Mouse (Mus musculus): Measurements from ENCODE around the gene Kdm8. TPM values are rescaled to one million over a fixed set of nuclear protein-coding genes. Genes with fewer than 3 reads are reported as not detected.
"Not testable (repeated sequence)": the region's sequence is repeated elsewhere in the genome, so short reads cannot be mapped to it uniquely, and the experiment has no call there.

Gene Kdm8
- polyA plus RNA-seq, 1 experiment from 2014 or later = 5.2 TPM

DNA sequence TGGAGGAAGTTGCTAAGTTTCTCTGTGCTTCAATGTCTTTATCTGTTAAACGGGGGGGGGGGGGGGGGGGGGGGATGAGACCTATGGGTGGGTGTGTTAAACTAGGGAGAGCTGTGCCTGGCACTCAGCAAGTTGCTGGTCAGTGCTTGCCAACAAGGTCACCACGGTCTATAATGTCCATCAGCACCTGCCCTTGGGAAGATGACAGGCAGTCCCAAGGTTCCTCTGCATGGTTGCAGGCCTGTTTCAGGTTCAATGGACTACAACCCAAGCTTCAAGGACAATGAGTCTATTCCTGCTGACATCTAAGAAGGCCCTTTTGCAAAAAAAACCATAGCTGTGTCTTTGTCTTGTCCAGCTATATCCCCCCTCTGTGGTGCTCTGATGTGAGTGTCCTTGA is 22.6 kb upstream of the Kdm8 start:
- Histone ChIP-seq H3K27ac (ENCODE audit: low read depth, low read length) (no peak overlapping the region), H3K4me2 (ENCODE audit: low read length) (no peak overlapping the region), H3K4me1 (ENCODE audit: control insufficient read depth, insufficient read depth, low read depth, low read length) (no peaks in the 10 kb centered on the region), H3K9me3 (ENCODE audit: control insufficient read depth, low read length) (no peaks in the 10 kb centered on the region), H3K9ac (ENCODE audit: low read depth, low read length) (no peak overlapping the region), H3K4me3 (ENCODE audit: low read length) (no peak overlapping the region), H3K27me3 (replicated peaks; ENCODE audit: control insufficient read depth, insufficient read depth, low read length) (no peaks in the 10 kb centered on the region), H3K36me3 (ENCODE audit: control insufficient read depth, insufficient read depth, low read length) (no peaks in the 10 kb centered on the region)
- no peak for ATAC-seq
- WGBS = 50% methylated on average over 2 of the region's 2 CpGs

DNA sequence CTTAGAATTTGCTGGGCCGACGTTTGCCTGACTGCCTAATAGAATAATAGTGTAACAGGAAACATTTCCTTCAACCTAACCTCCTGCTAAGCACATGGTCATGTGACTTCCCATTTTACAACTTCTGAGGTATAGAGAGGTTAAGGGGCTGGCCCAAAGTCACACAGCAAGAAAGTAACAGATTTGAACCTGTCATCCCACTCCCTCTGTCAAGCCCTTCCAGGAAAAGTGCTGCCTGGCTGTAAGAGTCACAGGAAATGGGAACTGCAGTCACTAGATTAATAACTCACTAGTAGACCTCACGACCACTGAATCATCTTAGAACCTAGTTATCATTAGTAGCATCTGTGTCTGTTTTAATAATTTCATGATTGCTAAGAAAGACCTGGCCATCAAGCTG is 21.4 kb upstream of the Kdm8 start:
- no peak overlapping the region for H3K4me2 ChIP-seq (ENCODE audit: low read length)
- H3K27me3 ChIP-seq (replicated peaks; ENCODE audit: control insufficient read depth, insufficient read depth, low read length) = no peaks in the 10 kb centered on the region
- no peak overlapping the region for H3K27ac ChIP-seq (ENCODE audit: low read depth, low read length)
- WGBS = 66% methylated on average over 3 of the region's 3 CpGs
- H3K4me1 ChIP-seq (ENCODE audit: control insufficient read depth, insufficient read depth, low read depth, low read length) = no peaks in the 10 kb centered on the region
- H3K4me3 ChIP-seq (ENCODE audit: low read length) = no peak overlapping the region
- no peaks in the 10 kb centered on the region for H3K36me3 ChIP-seq (ENCODE audit: control insufficient read depth, insufficient read depth, low read length)
- H3K9me3 ChIP-seq (ENCODE audit: control insufficient read depth, low read length) = no peaks in the 10 kb centered on the region
- H3K9ac ChIP-seq (ENCODE audit: low read depth, low read length) = no peak overlapping the region
- no peak for ATAC-seq

- Histone ChIP-seq H3K36me3 (ENCODE audit: control insufficient read depth, insufficient read depth, low read length) (no peaks in the 10 kb centered on the region), H3K27ac (ENCODE audit: low read depth, low read length) (no peak overlapping the region), H3K4me3 (ENCODE audit: low read length) (no peak overlapping the region), H3K4me1 (ENCODE audit: control insufficient read depth, insufficient read depth, low read depth, low read length) (no peaks in the 10 kb centered on the region), H3K27me3 (replicated peaks; ENCODE audit: control insufficient read depth, insufficient read depth, low read length) (no peaks in the 10 kb centered on the region), H3K9me3 (ENCODE audit: control insufficient read depth, low read length) (0 out of 2 replicates have a peak, but pooled peaks cover 2% of the 10 kb centered on the region), H3K9ac (ENCODE audit: low read depth, low read length) (no peak overlapping the region), H3K4me2 (ENCODE audit: low read length) (no peak overlapping the region)
- 66% methylated on average over 12 of the region's 12 CpGs for WGBS
- no peak for ATAC-seq
Measured at GRCm38 (mm10) chr7:125427492-125428090, 16.9 kb upstream of the Kdm8 start.

DNA sequence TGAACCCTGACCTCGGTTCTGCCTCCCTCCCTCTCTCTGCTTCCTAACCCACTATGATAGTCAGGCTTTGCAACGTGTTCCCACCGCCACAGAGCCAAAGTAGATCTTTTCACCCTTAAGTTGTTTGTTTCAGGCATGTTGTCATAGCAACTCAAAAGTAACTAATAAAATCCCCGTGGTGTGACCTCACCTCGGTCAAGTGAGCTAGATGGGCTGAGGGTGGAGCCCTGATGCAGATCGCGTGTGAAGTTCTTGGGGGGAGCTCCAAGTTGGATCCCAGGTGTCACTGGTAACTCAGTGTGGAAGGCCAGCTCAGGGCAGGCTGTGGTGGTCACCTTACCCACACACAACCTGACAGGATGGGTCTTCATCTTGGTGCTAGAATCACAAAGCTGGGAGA is 16.1 kb upstream of the Kdm8 start:
- no peak overlapping the region for H3K4me3 ChIP-seq (ENCODE audit: low read length)
- no peak overlapping the region for H3K9ac ChIP-seq (ENCODE audit: low read depth, low read length)
- WGBS = 78% methylated on average over 7 of the region's 7 CpGs
- no peak overlapping the region for H3K27ac ChIP-seq (ENCODE audit: low read depth, low read length)
- H3K27me3 ChIP-seq (replicated peaks; ENCODE audit: control insufficient read depth, insufficient read depth, low read length) = no peaks in the 10 kb centered on the region
- no peaks in the 10 kb centered on the region for H3K4me1 ChIP-seq (ENCODE audit: control insufficient read depth, insufficient read depth, low read depth, low read length)
- no peaks in the 10 kb centered on the region for H3K36me3 ChIP-seq (ENCODE audit: control insufficient read depth, insufficient read depth, low read length)
- H3K4me2 ChIP-seq (ENCODE audit: low read length) = no peak overlapping the region
- 0 out of 2 replicates have a peak, but pooled peaks cover 2% of the 10 kb centered on the region for H3K9me3 ChIP-seq (ENCODE audit: control insufficient read depth, low read length)
- no peak for ATAC-seq

DNA sequence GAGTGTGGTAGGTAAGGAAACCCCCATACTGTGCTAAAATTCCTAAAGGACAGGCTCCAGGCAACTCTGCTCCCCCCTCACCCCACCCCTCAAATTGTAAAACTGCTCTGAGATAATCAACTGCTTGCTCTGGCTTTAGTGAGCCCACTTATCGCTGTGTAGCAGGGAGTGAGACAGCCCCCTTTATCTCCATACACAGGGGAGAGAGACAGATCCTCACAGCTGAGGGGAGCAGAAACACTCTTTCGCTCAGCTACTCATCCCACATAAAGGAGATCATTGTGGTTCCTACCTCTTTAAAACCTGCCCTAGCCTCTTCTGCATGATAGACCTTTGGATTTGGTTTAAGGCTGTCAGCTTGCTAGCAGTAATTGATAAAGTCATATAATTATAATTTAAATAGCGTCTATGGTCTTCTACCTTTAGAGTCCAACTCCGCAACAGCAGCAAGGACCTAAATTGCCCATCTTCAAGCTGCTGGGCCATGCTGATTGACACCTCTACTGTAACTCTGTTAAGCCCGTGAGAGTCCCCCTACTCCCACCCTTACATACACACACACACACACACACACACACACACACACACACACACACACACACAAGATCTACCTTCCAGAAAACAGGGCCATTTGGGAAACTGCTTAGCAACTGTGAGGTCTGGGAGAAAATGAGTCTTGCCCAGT is 15.5 kb upstream of the Kdm8 start:
- H3K4me2 ChIP-seq (ENCODE audit: low read length); H3K9me3 ChIP-seq (ENCODE audit: control insufficient read depth, low read length); ATAC-seq; H3K9ac ChIP-seq (ENCODE audit: low read depth, low read length); H3K4me3 ChIP-seq (ENCODE audit: low read length); H3K27me3 ChIP-seq (replicated peaks; ENCODE audit: control insufficient read depth, insufficient read depth, low read length); H3K4me1 ChIP-seq (ENCODE audit: control insufficient read depth, insufficient read depth, low read depth, low read length); H3K36me3 ChIP-seq (ENCODE audit: control insufficient read depth, insufficient read depth, low read length); H3K27ac ChIP-seq (ENCODE audit: low read depth, low read length): not testable (repeated sequence)
- WGBS = 75% methylated on average over 5 of the region's 5 CpGs

GRCm38 (mm10) chr7:125430170-125430842 is 14.2 kb upstream of the Kdm8 start:
- no peak overlapping the region for H3K9ac ChIP-seq (ENCODE audit: low read depth, low read length)
- no peak overlapping the region for H3K4me2 ChIP-seq (ENCODE audit: low read length)
- H3K27ac ChIP-seq (ENCODE audit: low read depth, low read length) = no peak overlapping the region
- H3K36me3 ChIP-seq (ENCODE audit: control insufficient read depth, insufficient read depth, low read length) = no peaks in the 10 kb centered on the region
- no peak overlapping the region for H3K4me3 ChIP-seq (ENCODE audit: low read length)
- WGBS = 69% methylated on average over 7 of the region's 7 CpGs
- ATAC-seq = no peak
- H3K9me3 ChIP-seq (ENCODE audit: control insufficient read depth, low read length) = 0 out of 2 replicates have a peak, but pooled peaks cover 2% of the 10 kb centered on the region
- no peaks in the 10 kb centered on the region for H3K27me3 ChIP-seq (replicated peaks; ENCODE audit: control insufficient read depth, insufficient read depth, low read length)
- no peaks in the 10 kb centered on the region for H3K4me1 ChIP-seq (ENCODE audit: control insufficient read depth, insufficient read depth, low read depth, low read length)

GRCm38 (mm10) chr7:125433874-125434273 is 10.6 kb upstream of the Kdm8 start:
- H3K27ac ChIP-seq (ENCODE audit: low read depth, low read length) = no peak overlapping the region

GRCm38 (mm10) chr7:125434666-125435290 is 9.7 kb upstream of the Kdm8 start:
- peaks cover 5% of the 10 kb centered on the region; the same call in 1 of the 2 replicates for H3K9me3 ChIP-seq (ENCODE audit: control insufficient read depth, low read length)
- no peak overlapping the region for H3K4me3 ChIP-seq (ENCODE audit: low read length)
- H3K4me2 ChIP-seq (ENCODE audit: low read length) = no peak overlapping the region
- ATAC-seq = no peak
- no peak overlapping the region for H3K9ac ChIP-seq (ENCODE audit: low read depth, low read length)
- no peaks in the 10 kb centered on the region for H3K36me3 ChIP-seq (ENCODE audit: control insufficient read depth, insufficient read depth, low read length)
- no peaks in the 10 kb centered on the region for H3K4me1 ChIP-seq (ENCODE audit: control insufficient read depth, insufficient read depth, low read depth, low read length)
- H3K27me3 ChIP-seq (replicated peaks; ENCODE audit: control insufficient read depth, insufficient read depth, low read length) = no peaks in the 10 kb centered on the region
- WGBS = 28% methylated on average over 8 of the region's 8 CpGs
- no peak overlapping the region for H3K27ac ChIP-seq (ENCODE audit: low read depth, low read length)

More at GRCm38 (mm10) chr7:125433874-125434273, 10.6 kb upstream of the Kdm8 start:
- WGBS = 83% methylated on average over 3 of the region's 3 CpGs
- Histone ChIP-seq H3K9me3 (ENCODE audit: control insufficient read depth, low read length) (0 out of 2 replicates have a peak, but pooled peaks cover 2% of the 10 kb centered on the region), H3K4me3 (ENCODE audit: low read length) (no peak overlapping the region), H3K27me3 (replicated peaks; ENCODE audit: control insufficient read depth, insufficient read depth, low read length) (no peaks in the 10 kb centered on the region), H3K36me3 (ENCODE audit: control insufficient read depth, insufficient read depth, low read length) (no peaks in the 10 kb centered on the region), H3K4me1 (ENCODE audit: control insufficient read depth, insufficient read depth, low read depth, low read length) (no peaks in the 10 kb centered on the region), H3K9ac (ENCODE audit: low read depth, low read length) (no peak overlapping the region), H3K4me2 (ENCODE audit: low read length) (no peak overlapping the region)
- ATAC-seq = no peak

DNA sequence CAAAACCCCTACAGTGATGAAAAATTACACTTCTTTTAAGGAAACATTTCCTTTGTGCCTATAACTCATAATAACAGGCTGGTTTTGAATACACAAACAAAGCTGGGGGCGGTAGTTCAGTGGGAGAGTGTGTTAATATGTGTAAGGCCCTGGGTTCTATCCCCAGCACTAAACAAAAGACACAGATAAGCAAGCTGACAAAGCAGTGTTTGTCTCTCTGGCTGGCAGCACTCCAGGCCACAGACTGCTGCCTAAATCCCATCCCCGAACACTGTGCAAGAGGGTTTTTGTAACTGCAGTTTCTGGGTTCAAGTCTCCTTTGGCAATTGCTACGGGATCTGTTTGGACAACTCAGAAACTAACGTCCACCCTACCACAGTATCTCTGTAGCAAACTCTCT is 2.2 kb upstream of the Kdm8 start:
- ATAC-seq = no peak
- Histone ChIP-seq H3K4me2 (ENCODE audit: low read length) (no peak overlapping the region), H3K27ac (ENCODE audit: low read depth, low read length) (no peak overlapping the region), H3K36me3 (ENCODE audit: control insufficient read depth, insufficient read depth, low read length) (no peaks in the 10 kb centered on the region), H3K27me3 (replicated peaks; ENCODE audit: control insufficient read depth, insufficient read depth, low read length) (no peaks in the 10 kb centered on the region), H3K4me3 (ENCODE audit: low read length) (no peak overlapping the region), H3K9me3 (ENCODE audit: control insufficient read depth, low read length) (peaks cover 3% of the 10 kb centered on the region; the same call in 1 of the 2 replicates), H3K9ac (ENCODE audit: low read depth, low read length) (no peak overlapping the region), H3K4me1 (ENCODE audit: control insufficient read depth, insufficient read depth, low read depth, low read length) (peaks cover 17% of the 10 kb centered on the region)
- 63% methylated on average over 4 of the region's 4 CpGs for WGBS
